Mouse (Mus musculus) MEL (cell line): ENCODE measurements around the gene Ezh2.

ENCODE experiments used
- CHD2 ChIP-seq: IDR thresholded peaks from 2 replicates; pipeline ENCODE4 v1.6.1; 2011; ENCODE audit warnings: low read length, improper control_type of control experiment
- CTCF ChIP-seq, 3 experiments: IDR thresholded peaks in 2 of 3; conservative IDR thresholded peaks in 1 of 3; 2 replicates each; pipeline ENCODE4 v1.5.1; 2011 to 2012; ENCODE audit warnings: low read length in 3 of 3, low read depth in 2 of 3, mild to moderate bottlenecking in 2 of 3, improper control_type of control experiment in 1 of 3, inconsistent platforms in 1 of 3, mixed read lengths in 1 of 3, moderate library complexity in 1 of 3; ENCODE audit not compliant: control insufficient read depth in 1 of 3, insufficient read depth in 1 of 3, poor library complexity in 1 of 3, severe bottlenecking in 1 of 3
- ELF1 ChIP-seq: IDR thresholded peaks from 2 replicates; pipeline ENCODE4 v1.6.1; 2014; ENCODE audit warnings: low read depth, mild to moderate bottlenecking, inconsistent platforms, low read length, improper control_type of control experiment, moderate library complexity
- EP300 ChIP-seq, 2 experiments: IDR thresholded peaks; 2 replicates each; pipeline ENCODE4 v1.6.1; 2011; ENCODE audit warnings: improper control_type of control experiment in 2 of 2, low read length in 2 of 2, low read depth in 1 of 2, mild to moderate bottlenecking in 1 of 2
- MAX ChIP-seq: IDR thresholded peaks from 2 replicates; pipeline ENCODE4 v1.6.1; 2011; ENCODE audit warnings: low read length, improper control_type of control experiment
- MXI1 ChIP-seq: IDR thresholded peaks from 2 replicates; pipeline ENCODE4 v1.6.1; 2011; ENCODE audit warnings: mild to moderate bottlenecking, low read depth, low read length, improper control_type of control experiment
- NELFE ChIP-seq: IDR thresholded peaks from 2 replicates; pipeline ENCODE4 v1.6.1; 2011; ENCODE audit warnings: low read depth, low read length, improper control_type of control experiment
- NRF1 ChIP-seq: IDR thresholded peaks from 2 replicates; pipeline ENCODE4 v1.6.1; 2014; ENCODE audit warnings: low read depth, mild to moderate bottlenecking, inconsistent platforms, low read length, improper control_type of control experiment, moderate library complexity; ENCODE audit not compliant: poor library complexity, insufficient read depth, severe bottlenecking
- POLR2A ChIP-seq, 2 experiments: IDR thresholded peaks; 2 replicates each; pipeline ENCODE4 v1.6.1; 2011 to 2012; ENCODE audit warnings: low read length in 2 of 2, mild to moderate bottlenecking in 2 of 2, control low read depth in 1 of 2, improper control_type of control experiment in 1 of 2, low read depth in 1 of 2, moderate library complexity in 1 of 2; ENCODE audit not compliant: control insufficient read depth in 1 of 2, insufficient read depth in 1 of 2, poor library complexity in 1 of 2
- TAL1 ChIP-seq: IDR thresholded peaks from 2 replicates; pipeline ENCODE4 v1.6.1; 2012; ENCODE audit warnings: mild to moderate bottlenecking, inconsistent platforms, low read length, moderate library complexity, mixed read lengths
- USF1 ChIP-seq: IDR thresholded peaks from 2 replicates; pipeline ENCODE4 v1.6.1; 2014; ENCODE audit warnings: low read depth, mild to moderate bottlenecking, inconsistent platforms, low read length, improper control_type of control experiment, moderate library complexity
- ZMIZ1 ChIP-seq: IDR thresholded peaks from 2 replicates; pipeline ENCODE4 v1.6.1; 2012; ENCODE audit warnings: low read depth, mild to moderate bottlenecking, inconsistent platforms, low read length, improper control_type of control experiment, moderate library complexity

DNA sequence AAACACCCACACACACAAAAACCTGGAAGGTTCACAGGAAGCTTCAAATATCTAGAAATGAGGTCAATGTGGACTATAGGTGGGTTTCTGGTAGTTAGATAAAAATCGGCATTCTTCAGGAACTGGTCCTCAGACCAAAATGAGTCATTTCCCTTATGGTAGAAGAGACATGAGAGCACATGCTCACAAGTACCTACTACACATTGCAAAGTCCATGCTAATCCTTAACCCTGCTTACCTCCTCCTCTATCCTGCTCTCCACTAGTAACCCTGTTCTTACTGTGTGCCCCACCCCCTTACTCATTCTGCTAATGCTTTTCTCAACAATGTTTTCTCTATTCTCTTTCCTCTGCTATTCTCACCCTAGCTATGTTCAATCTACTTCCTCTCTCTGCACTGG, 67.5 kb downstream of the Ezh2 start:
- no peak for TF ChIP-seq NELFE
- TF ChIP-seq ZMIZ1 = no peak
- TF ChIP-seq CTCF (IDR thresholded peaks at IDR 0.05 in 2 of 3, conservative IDR thresholded peaks at IDR 0.05 in 1 of 3; ENCODE audit: control insufficient read depth in 1 of 3, insufficient read depth in 1 of 3, low read depth in 2 of 3, low read length in 3 of 3, poor library complexity in 1 of 3, severe bottlenecking in 1 of 3) = no peak
- TF ChIP-seq NRF1 = no peak
- TF ChIP-seq CHD2 = no peak
- no peak for TF ChIP-seq MAX
- TF ChIP-seq TAL1 = no peak
- no peak for TF ChIP-seq POLR2A (IDR thresholded peaks at IDR 0.05; ENCODE audit: control insufficient read depth in 1 of 2, insufficient read depth in 1 of 2, low read depth in 1 of 2, low read length in 2 of 2, poor library complexity in 1 of 2)
- no peak for TF ChIP-seq MXI1
- TF ChIP-seq EP300 (IDR thresholded peaks at IDR 0.05; ENCODE audit: low read depth in 1 of 2, low read length in 2 of 2) = no peak
- no peak for TF ChIP-seq USF1
- TF ChIP-seq ELF1 = no peak
